Mouse (Mus musculus): Measurements from ENCODE around the gene Cluh. TPM values are rescaled to one million over a fixed set of nuclear protein-coding genes. Genes with fewer than 3 reads are reported as not detected.

The Cluh gene
- polyA plus RNA-seq, 1 experiment from 2014 or later: 18.7 TPM

DNA sequence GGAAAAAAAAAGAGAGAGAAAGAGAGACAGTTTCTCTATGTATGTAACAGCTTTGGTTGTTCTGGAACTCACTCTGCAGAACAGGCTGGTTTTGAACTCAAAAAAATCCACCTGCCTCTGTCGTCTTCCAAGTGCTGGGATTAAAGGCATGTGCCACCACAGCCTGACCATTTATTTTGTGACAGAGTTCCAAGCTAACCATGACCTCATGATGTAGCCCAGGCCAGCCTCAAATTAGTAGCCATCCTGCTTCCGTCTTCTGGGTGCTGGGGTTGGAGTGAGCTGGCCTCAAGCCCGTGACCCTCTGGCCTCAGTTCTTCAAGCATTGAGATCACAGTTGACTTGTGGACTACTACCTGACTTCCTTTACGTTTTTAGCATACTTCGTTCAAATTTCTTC is 19.2 kb downstream of the Cluh start:
- ATAC-seq: no peak
- peaks cover 52% of the 10 kb centered on the region for H3K36me3 ChIP-seq (ENCODE audit: control insufficient read depth, insufficient read depth, low read length)
- 94% methylated on average over 5 of the region's 5 CpGs for WGBS
- H3K27me3 ChIP-seq (replicated peaks; ENCODE audit: control insufficient read depth, insufficient read depth, low read length): no peaks in the 10 kb centered on the region
- no peak overlapping the region for H3K27ac ChIP-seq (ENCODE audit: low read depth, low read length)
- no peak overlapping the region for H3K9ac ChIP-seq (ENCODE audit: low read depth, low read length)
- no peaks in the 10 kb centered on the region for H3K9me3 ChIP-seq (ENCODE audit: control insufficient read depth, low read length)
- H3K4me3 ChIP-seq (ENCODE audit: low read length): no peak overlapping the region
- H3K4me2 ChIP-seq (ENCODE audit: low read length): no peak overlapping the region
- no peaks in the 10 kb centered on the region for H3K4me1 ChIP-seq (ENCODE audit: control insufficient read depth, insufficient read depth, low read depth, low read length)

DNA sequence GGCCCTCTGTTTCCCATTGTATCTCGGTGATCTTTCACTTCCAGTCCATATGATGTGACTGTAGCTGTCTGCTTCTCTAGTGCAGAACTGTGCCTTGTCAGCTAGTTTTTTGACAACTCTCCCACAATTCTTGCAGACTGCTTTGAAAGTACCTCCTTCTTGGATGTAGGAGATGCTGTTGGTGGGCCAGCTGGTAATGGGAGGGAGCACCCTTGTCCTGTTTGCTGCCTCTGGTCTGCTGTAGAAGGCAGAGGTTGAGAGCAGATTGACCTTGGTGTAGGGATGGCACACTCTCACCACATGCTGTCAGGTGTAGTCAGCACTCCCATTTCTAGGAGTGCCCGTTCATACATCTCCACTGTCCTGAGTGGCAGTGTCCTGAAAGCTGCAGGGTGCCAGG is 19.7 kb downstream of the Cluh start:
- Histone ChIP-seq H3K4me2 (ENCODE audit: low read length) (no peak overlapping the region), H3K4me3 (ENCODE audit: low read length) (no peak overlapping the region), H3K9me3 (ENCODE audit: control insufficient read depth, low read length) (no peaks in the 10 kb centered on the region), H3K27me3 (replicated peaks; ENCODE audit: control insufficient read depth, insufficient read depth, low read length) (no peaks in the 10 kb centered on the region), H3K36me3 (ENCODE audit: control insufficient read depth, insufficient read depth, low read length) (peaks cover 48% of the 10 kb centered on the region), H3K9ac (ENCODE audit: low read depth, low read length) (no peak overlapping the region), H3K27ac (ENCODE audit: low read depth, low read length) (no peak overlapping the region), H3K4me1 (ENCODE audit: control insufficient read depth, insufficient read depth, low read depth, low read length) (no peaks in the 10 kb centered on the region)
- 99% methylated on average over 2 of the region's 2 CpGs for WGBS
- ATAC-seq: no peak

- no peak overlapping the region for H3K27ac ChIP-seq (ENCODE audit: low read depth, low read length)
- H3K9ac ChIP-seq (ENCODE audit: low read depth, low read length): no peak overlapping the region
- no peaks in the 10 kb centered on the region for H3K27me3 ChIP-seq (replicated peaks; ENCODE audit: control insufficient read depth, insufficient read depth, low read length)
- no peak for ATAC-seq
- no peaks in the 10 kb centered on the region for H3K9me3 ChIP-seq (ENCODE audit: control insufficient read depth, low read length)
- peaks cover 43% of the 10 kb centered on the region for H3K36me3 ChIP-seq (ENCODE audit: control insufficient read depth, insufficient read depth, low read length)
- H3K4me1 ChIP-seq (ENCODE audit: control insufficient read depth, insufficient read depth, low read depth, low read length): no peaks in the 10 kb centered on the region
- no peak overlapping the region for H3K4me3 ChIP-seq (ENCODE audit: low read length)
- no peak overlapping the region for H3K4me2 ChIP-seq (ENCODE audit: low read length)
These were observed 20.9 kb downstream of the Cluh start for GRCm38 (mm10) chr11:74670151-74670550.

- H3K36me3 ChIP-seq (ENCODE audit: control insufficient read depth, insufficient read depth, low read length): peaks cover 38% of the 10 kb centered on the region
- no peaks in the 10 kb centered on the region for H3K4me1 ChIP-seq (ENCODE audit: control insufficient read depth, insufficient read depth, low read depth, low read length)
- no peak overlapping the region for H3K9ac ChIP-seq (ENCODE audit: low read depth, low read length)
- no peaks in the 10 kb centered on the region for H3K27me3 ChIP-seq (replicated peaks; ENCODE audit: control insufficient read depth, insufficient read depth, low read length)
- H3K4me2 ChIP-seq (ENCODE audit: low read length): no peak overlapping the region
- no peak for ATAC-seq
- H3K4me3 ChIP-seq (ENCODE audit: low read length): no peak overlapping the region
- WGBS: 88% methylated on average over 1 of the region's 1 CpGs
- no peak overlapping the region for H3K27ac ChIP-seq (ENCODE audit: low read depth, low read length)
- H3K9me3 ChIP-seq (ENCODE audit: control insufficient read depth, low read length): no peaks in the 10 kb centered on the region
These were observed 21.7 kb downstream of the Cluh start for GRCm38 (mm10) chr11:74671013-74671412.

DNA sequence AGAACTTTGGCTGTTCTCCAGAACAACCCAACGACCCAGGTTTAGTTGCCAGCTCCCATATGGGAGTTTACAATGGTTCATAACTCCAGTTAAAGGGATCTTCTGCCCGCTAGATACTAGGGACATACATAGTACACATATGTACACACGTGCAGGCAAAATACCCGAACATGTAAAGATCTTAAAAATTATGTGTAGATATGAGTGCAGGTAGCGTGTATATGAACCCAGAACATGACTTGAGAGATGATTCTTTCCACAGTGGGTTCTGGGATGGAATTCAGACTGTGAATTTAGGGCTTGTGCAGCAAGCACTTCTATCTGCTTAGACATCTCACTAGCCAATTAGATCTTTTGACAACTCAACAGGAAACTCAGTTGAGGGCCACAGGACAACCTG is 22.5 kb downstream of the Cluh start:
- no peak overlapping the region for H3K4me2 ChIP-seq (ENCODE audit: low read length)
- WGBS: 88% methylated on average over 5 of the region's 5 CpGs
- no peak overlapping the region for H3K27ac ChIP-seq (ENCODE audit: low read depth, low read length)
- no peak overlapping the region for H3K4me3 ChIP-seq (ENCODE audit: low read length)
- ATAC-seq: no peak
- H3K27me3 ChIP-seq (replicated peaks; ENCODE audit: control insufficient read depth, insufficient read depth, low read length): no peaks in the 10 kb centered on the region
- no peak overlapping the region for H3K9ac ChIP-seq (ENCODE audit: low read depth, low read length)
- peaks cover 33% of the 10 kb centered on the region for H3K36me3 ChIP-seq (ENCODE audit: control insufficient read depth, insufficient read depth, low read length)
- no peaks in the 10 kb centered on the region for H3K9me3 ChIP-seq (ENCODE audit: control insufficient read depth, low read length)
- no peaks in the 10 kb centered on the region for H3K4me1 ChIP-seq (ENCODE audit: control insufficient read depth, insufficient read depth, low read depth, low read length)

DNA sequence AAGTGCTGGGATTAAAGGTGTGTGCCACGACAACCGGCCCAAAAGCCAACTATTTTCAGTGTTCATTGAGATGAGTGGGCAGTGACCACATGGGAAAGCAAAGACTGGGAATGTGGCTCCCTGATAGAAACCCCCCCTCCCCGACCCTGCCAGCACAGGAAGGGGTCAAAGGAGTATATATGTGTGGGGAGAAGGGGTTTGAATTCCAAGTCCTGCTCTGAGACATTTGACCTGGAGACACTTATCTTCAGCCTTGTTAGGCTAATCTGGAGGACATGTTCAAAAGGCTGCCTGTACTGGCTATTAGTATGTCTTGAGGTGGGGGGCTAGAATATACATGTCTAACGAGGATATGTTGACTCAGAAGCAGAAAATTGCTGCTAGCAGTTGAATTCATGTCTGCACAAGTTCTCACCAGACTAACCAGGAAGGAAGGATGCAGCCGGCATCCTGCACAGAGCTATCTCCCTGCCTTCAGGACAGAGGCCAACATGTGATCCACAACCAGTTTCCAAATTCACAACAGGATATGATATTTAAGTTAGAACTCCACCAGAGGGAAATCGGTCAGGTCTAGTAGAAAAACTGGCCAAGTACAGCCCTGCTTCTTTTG is 23.7 kb downstream of the Cluh start:
- no peaks in the 10 kb centered on the region for H3K9me3 ChIP-seq (ENCODE audit: control insufficient read depth, low read length)
- ATAC-seq: no peak
- no peak overlapping the region for H3K4me3 ChIP-seq (ENCODE audit: low read length)
- H3K27me3 ChIP-seq (replicated peaks; ENCODE audit: control insufficient read depth, insufficient read depth, low read length): no peaks in the 10 kb centered on the region
- H3K4me1 ChIP-seq (ENCODE audit: control insufficient read depth, insufficient read depth, low read depth, low read length): no peaks in the 10 kb centered on the region
- H3K27ac ChIP-seq (ENCODE audit: low read depth, low read length): no peak overlapping the region
- WGBS: 83% methylated on average over 6 of the region's 6 CpGs
- H3K9ac ChIP-seq (ENCODE audit: low read depth, low read length): no peak overlapping the region
- H3K4me2 ChIP-seq (ENCODE audit: low read length): no peak overlapping the region
- H3K36me3 ChIP-seq (ENCODE audit: control insufficient read depth, insufficient read depth, low read length): peaks cover 21% of the 10 kb centered on the region

DNA sequence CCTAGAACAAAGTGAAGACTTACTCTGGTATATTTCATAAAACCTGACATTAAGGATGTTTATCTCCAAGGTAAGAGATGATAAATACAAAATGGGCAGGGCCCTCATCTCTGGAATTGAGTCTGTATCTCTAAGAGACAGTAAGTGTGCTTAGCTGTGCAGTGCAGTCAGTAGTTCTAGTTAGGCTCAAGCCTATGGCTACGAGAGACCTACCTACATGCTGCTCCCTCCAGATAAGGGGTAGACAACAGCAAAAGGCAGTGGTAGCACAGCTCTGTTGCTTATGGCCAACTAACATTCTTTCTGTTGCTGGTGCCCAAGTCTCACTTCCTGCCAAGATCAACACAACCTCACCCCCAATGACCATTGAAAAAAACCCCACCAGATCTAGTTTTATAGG is 24.3 kb downstream of the Cluh start:
- no peak overlapping the region for H3K27ac ChIP-seq (ENCODE audit: low read depth, low read length)
- no peaks in the 10 kb centered on the region for H3K9me3 ChIP-seq (ENCODE audit: control insufficient read depth, low read length)
- H3K4me1 ChIP-seq (ENCODE audit: control insufficient read depth, insufficient read depth, low read depth, low read length): no peaks in the 10 kb centered on the region
- no peak for ATAC-seq
- no peaks in the 10 kb centered on the region for H3K27me3 ChIP-seq (replicated peaks; ENCODE audit: control insufficient read depth, insufficient read depth, low read length)
- peaks cover 24% of the 10 kb centered on the region for H3K36me3 ChIP-seq (ENCODE audit: control insufficient read depth, insufficient read depth, low read length)
- no peak overlapping the region for H3K9ac ChIP-seq (ENCODE audit: low read depth, low read length)
- no peak overlapping the region for H3K4me3 ChIP-seq (ENCODE audit: low read length)
- H3K4me2 ChIP-seq (ENCODE audit: low read length): no peak overlapping the region
- 100% methylated on average over 1 of the region's 1 CpGs for WGBS

DNA sequence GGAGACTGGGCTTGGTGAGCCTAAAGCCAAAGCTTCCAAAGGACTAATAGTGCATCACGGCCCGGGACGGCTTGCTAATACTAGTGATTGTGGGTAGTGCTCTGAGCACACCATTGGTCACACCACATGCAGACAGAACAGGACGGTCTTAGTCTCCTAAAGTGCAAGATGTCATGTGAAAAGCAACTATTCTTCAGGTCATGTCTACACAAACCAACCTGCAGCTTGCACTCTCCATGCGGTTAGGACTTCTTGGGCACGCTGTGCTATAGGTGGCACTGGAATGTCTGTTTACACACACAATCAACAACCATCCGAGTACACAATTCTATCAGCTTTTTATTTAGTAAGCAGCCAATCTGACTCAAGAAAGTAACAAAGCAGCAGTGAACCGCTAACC is 25.4 kb downstream of the Cluh start:
- no peak overlapping the region for H3K4me2 ChIP-seq (ENCODE audit: low read length)
- no peak for ATAC-seq
- no peak overlapping the region for H3K27ac ChIP-seq (ENCODE audit: low read depth, low read length)
- H3K36me3 ChIP-seq (ENCODE audit: control insufficient read depth, insufficient read depth, low read length): peaks cover 20% of the 10 kb centered on the region
- 92% methylated on average over 8 of the region's 8 CpGs for WGBS
- no peak overlapping the region for H3K4me3 ChIP-seq (ENCODE audit: low read length)
- no peaks in the 10 kb centered on the region for H3K27me3 ChIP-seq (replicated peaks; ENCODE audit: control insufficient read depth, insufficient read depth, low read length)
- H3K9me3 ChIP-seq (ENCODE audit: control insufficient read depth, low read length): no peaks in the 10 kb centered on the region
- no peak overlapping the region for H3K9ac ChIP-seq (ENCODE audit: low read depth, low read length)
- H3K4me1 ChIP-seq (ENCODE audit: control insufficient read depth, insufficient read depth, low read depth, low read length): no peaks in the 10 kb centered on the region

- Histone ChIP-seq H3K4me3 (ENCODE audit: low read length) (no peak overlapping the region), H3K36me3 (ENCODE audit: control insufficient read depth, insufficient read depth, low read length) (peaks cover 23% of the 10 kb centered on the region), H3K27ac (ENCODE audit: low read depth, low read length) (no peak overlapping the region), H3K9me3 (ENCODE audit: control insufficient read depth, low read length) (no peaks in the 10 kb centered on the region), H3K4me2 (ENCODE audit: low read length) (no peak overlapping the region), H3K4me1 (ENCODE audit: control insufficient read depth, insufficient read depth, low read depth, low read length) (no peaks in the 10 kb centered on the region), H3K9ac (ENCODE audit: low read depth, low read length) (no peak overlapping the region), H3K27me3 (replicated peaks; ENCODE audit: control insufficient read depth, insufficient read depth, low read length) (no peaks in the 10 kb centered on the region)
- 80% methylated on average over 4 of the region's 4 CpGs for WGBS
- no peak for ATAC-seq
These were observed 25.9 kb downstream of the Cluh start for GRCm38 (mm10) chr11:74675156-74675555.

DNA sequence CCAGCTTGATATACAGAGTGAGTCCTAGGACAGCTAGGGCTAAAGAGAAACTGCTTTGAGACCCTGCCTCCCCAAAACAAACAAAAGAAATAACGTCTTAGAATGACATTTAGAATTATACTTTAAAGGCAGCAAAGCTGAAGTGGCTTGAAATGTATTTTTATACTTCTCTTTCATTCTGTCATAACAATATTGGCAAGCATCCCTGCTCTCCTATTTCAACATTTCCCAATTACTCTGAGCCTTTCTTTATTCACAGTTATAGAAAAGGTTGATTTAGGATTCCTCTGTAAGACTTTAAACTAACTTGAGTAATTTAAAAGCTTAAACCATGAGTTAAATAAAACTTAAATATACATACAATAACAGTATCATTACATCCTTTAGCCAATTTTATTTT is 42.9 kb downstream of the Cluh start:
- Histone ChIP-seq H3K4me1 (ENCODE audit: control insufficient read depth, insufficient read depth, low read depth, low read length) (no peaks in the 10 kb centered on the region), H3K9me3 (ENCODE audit: control insufficient read depth, low read length) (no peaks in the 10 kb centered on the region), H3K27ac (ENCODE audit: low read depth, low read length) (no peak overlapping the region), H3K9ac (ENCODE audit: low read depth, low read length) (no peak overlapping the region), H3K4me3 (ENCODE audit: low read length) (no peak overlapping the region), H3K4me2 (ENCODE audit: low read length) (no peak overlapping the region), H3K36me3 (ENCODE audit: control insufficient read depth, insufficient read depth, low read length) (peaks cover 6% of the 10 kb centered on the region; the same call in 1 of the 2 replicates), H3K27me3 (replicated peaks; ENCODE audit: control insufficient read depth, insufficient read depth, low read length) (no peaks in the 10 kb centered on the region)
- WGBS: 73% methylated on average over 1 of the region's 1 CpGs
- no peak for ATAC-seq
